Comparison of ENCODE assay signal across 8 mouse cellular contexts in genomic region chr7:143649769-143650346, GRCm38 (mm10). TPM values are rescaled to one million over a fixed set of nuclear protein-coding genes. Genes with fewer than 3 reads are reported as not detected.
DNase-seq lines count a peak whose midpoint lies in the region; ATAC-seq and TF ChIP-seq lines count a peak whose summit lies in the region.
"Not testable (repeated sequence)": the region's sequence is repeated elsewhere in the genome, so short reads cannot be mapped to it uniquely, and the experiment has no call there.

No protein-coding gene starts in this region.

- not testable (repeated sequence) for H3K9me3 ChIP-seq in embryonic facial prominence, embryonic 13.5 days; intestine, postnatal 0 days (ENCODE audit: control insufficient read depth); limb, embryonic 14.5 days (ENCODE audit: control insufficient read depth, low read length); stomach, postnatal 0 days (ENCODE audit: control insufficient read depth, low read length)
- peaks cover 16% of the 10 kb centered on the region; the same call in 1 of the 2 replicates for H3K9me3 ChIP-seq in hindbrain, embryonic 10.5 days

- not testable (repeated sequence) for H3K4me1 ChIP-seq in embryonic facial prominence, embryonic 13.5 days; hindbrain, embryonic 10.5 days (replicated peaks); intestine, postnatal 0 days (replicated peaks; ENCODE audit: control insufficient read depth, insufficient read depth, low read length); limb, embryonic 14.5 days (ENCODE audit: control insufficient read depth, insufficient read depth, low read length); stomach, postnatal 0 days (replicated peaks; ENCODE audit: control insufficient read depth, insufficient read depth)

- intact Hi-C loops in gastrocnemius, adult 2 months (cut with DNase I) = not testable (repeated sequence)

- not testable (repeated sequence) for DNase-seq in gastrocnemius, adult 2 months; hindbrain, embryonic 10.5 days (ENCODE audit: low spot score); limb, embryonic 14.5 days (ENCODE audit: low spot score); stomach, postnatal 0 days (ENCODE audit: low spot score)

- not testable (repeated sequence) for TF ChIP-seq EP300 in stomach, postnatal 0 days (optimal IDR thresholded peaks at IDR 0.05)

- not testable (repeated sequence) for H3K9ac ChIP-seq in embryonic facial prominence, embryonic 13.5 days; intestine, postnatal 0 days (ENCODE audit: low read depth, low read length); limb, embryonic 14.5 days (ENCODE audit: low read depth, low read length, severe bottlenecking); stomach, postnatal 0 days (ENCODE audit: low read length)

- not testable (repeated sequence) for H3K27me3 ChIP-seq in embryonic facial prominence, embryonic 13.5 days; hindbrain, embryonic 10.5 days (ENCODE audit: insufficient read depth, poor library complexity, severe bottlenecking); intestine, postnatal 0 days (replicated peaks; ENCODE audit: control insufficient read depth, insufficient read depth, low read length); limb, embryonic 14.5 days (ENCODE audit: control insufficient read depth, insufficient read depth, low read length); stomach, postnatal 0 days (ENCODE audit: control insufficient read depth, insufficient read depth, low read length)

- WGBS in embryonic facial prominence, embryonic 13.5 days = 54% methylated on average over 10 of the region's 10 CpGs
- 53% methylated on average over 10 of the region's 10 CpGs for WGBS in hindbrain, embryonic 10.5 days
- 54% methylated on average over 10 of the region's 10 CpGs for WGBS in intestine, postnatal 0 days
- 51% methylated on average over 10 of the region's 10 CpGs for WGBS in limb, embryonic 14.5 days
- 52% methylated on average over 10 of the region's 10 CpGs for WGBS in macrophage (ENCODE audit: missing documents)
- WGBS in stomach, postnatal 0 days = 51% methylated on average over 10 of the region's 10 CpGs

- ATAC-seq in embryonic facial prominence, embryonic 13.5 days (ENCODE audit: insufficient number of reproducible peaks, insufficient read depth, low FRiP score, low TSS enrichment, low read depth); intestine, postnatal 0 days; stomach, postnatal 0 days (ENCODE audit: low FRiP score, low TSS enrichment): not testable (repeated sequence)
- peak; percentile 20; the same call in 1 of the 2 replicates for ATAC-seq in limb, embryonic 14.5 days (ENCODE audit: low FRiP score, low read depth)
- ATAC-seq in monocyte, adult 5-6 weeks (replicated peaks; ENCODE audit: insufficient number of reproducible peaks, low FRiP score, low TSS enrichment, poor library complexity, severe bottlenecking) = peak; percentile 19; the same call in 1 of the 2 replicates

- H3K4me3 ChIP-seq in embryonic facial prominence, embryonic 13.5 days = peak overlapping the region; percentile 64
- H3K4me3 ChIP-seq in gastrocnemius, adult 2 months = peak overlapping the region; percentile 82
- peak overlapping the region; percentile 78 for H3K4me3 ChIP-seq in hindbrain, embryonic 10.5 days
- H3K4me3 ChIP-seq in intestine, postnatal 0 days (ENCODE audit: low read depth, low read length) = not testable (repeated sequence)
- H3K4me3 ChIP-seq in limb, embryonic 14.5 days (replicated peaks; ENCODE audit: low read length) = peak overlapping the region; percentile 63
- H3K4me3 ChIP-seq in macrophage (ENCODE audit: inconsistent target) = peak overlapping the region; percentile 65; the same call in 1 of the 2 replicates
- peak overlapping the region; percentile 55 for H3K4me3 ChIP-seq in stomach, postnatal 0 days (ENCODE audit: low read depth, low read length)

- not testable (repeated sequence) for TF ChIP-seq CTCF in gastrocnemius, adult 2 months (IDR thresholded peaks at IDR 0.05); intestine, postnatal 0 days (IDR thresholded peaks at IDR 0.05; ENCODE audit: low read depth); stomach, postnatal 0 days (IDR thresholded peaks at IDR 0.05; ENCODE audit: low read depth)

- H3K36me3 ChIP-seq in embryonic facial prominence, embryonic 13.5 days; hindbrain, embryonic 10.5 days; intestine, postnatal 0 days (ENCODE audit: control insufficient read depth, insufficient read depth); limb, embryonic 14.5 days (ENCODE audit: control insufficient read depth, insufficient read depth, low read length); macrophage (ENCODE audit: inconsistent target); stomach, postnatal 0 days (ENCODE audit: control insufficient read depth, insufficient read depth, low read length): not testable (repeated sequence)

- not testable (repeated sequence) for TF ChIP-seq POLR2A in limb, embryonic 14.5 days (IDR thresholded peaks at IDR 0.05; ENCODE audit: borderline replicate concordance, extremely low read depth, insufficient read depth, insufficient read length)

- H3K4me2 ChIP-seq in embryonic facial prominence, embryonic 13.5 days = peak overlapping the region; percentile 71
- H3K4me2 ChIP-seq in intestine, postnatal 0 days (replicated peaks; ENCODE audit: low read depth) = peak overlapping the region; percentile 94
- H3K4me2 ChIP-seq in limb, embryonic 14.5 days (replicated peaks; ENCODE audit: low read depth, low read length, severe bottlenecking) = peak overlapping the region; percentile 73; the same call in 1 of the 2 replicates
- H3K4me2 ChIP-seq in stomach, postnatal 0 days (replicated peaks; ENCODE audit: low read depth) = peak overlapping the region; percentile 88; the same call in 1 of the 2 replicates

- not testable (repeated sequence) for H3K27ac ChIP-seq in embryonic facial prominence, embryonic 13.5 days; gastrocnemius, adult 2 months; hindbrain, embryonic 10.5 days; intestine, postnatal 0 days (ENCODE audit: low read depth, low read length); limb, embryonic 14.5 days (replicated peaks; ENCODE audit: low read depth, low read length); macrophage; stomach, postnatal 0 days (replicated peaks)

- not testable (repeated sequence) for H3K79me2 ChIP-seq in macrophage (ENCODE audit: inconsistent target)

RNA-seq across cellular contexts. Expression of gene Tnfrsf22, which starts 0.4 kb away (rescaled TPM):
- 11.6 and 15.0 TPM in 2 replicates for polyA plus RNA-seq in embryonic facial prominence, embryonic 13.5 days (2015; fragmentation: Nextera tagmentation; extraction: Ambion mirVana)
- 1 to 10 TPM in 1 of 2 experiments, under 1 TPM in 1; 0.97 to 2.1 TPM for total RNA-seq in gastrocnemius, adult 2 months (2021)
- 8.3 and 9.7 TPM in 2 replicates for polyA plus RNA-seq in hindbrain, embryonic 10.5 days (2016; fragmentation: Nextera tagmentation; extraction: Ambion mirVana)
- polyA plus RNA-seq in intestine, postnatal 0 days (2015; fragmentation: Nextera tagmentation; extraction: Ambion mirVana) = 2.7 and 3.1 TPM in 2 replicates
- 20.5 and 24.4 TPM in 2 replicates for polyA plus RNA-seq in limb, embryonic 14.5 days (2012; rRNA removed)
- 10.7 and 13.0 TPM in 2 replicates for polyA plus RNA-seq in limb, embryonic 14.5 days (2014; fragmentation: Nextera tagmentation; extraction: Ambion mirVana)
- total RNA-seq in macrophage (2018; cell fraction: chromatin; rRNA removed) = 1 to 10 TPM in 14 of 26 experiments, under 1 TPM in 11, not detected in 1; 0.29 to 3.8 (median 1.3) TPM
- total RNA-seq in macrophage (2018; cell fraction: cytosol; rRNA removed) = 1 to 10 TPM; 1.5 to 4.4 (median 2.9) TPM
- total RNA-seq in macrophage (2018; cell fraction: nucleus; rRNA removed) = 10 to 100 TPM in 1 of 26 experiments, 1 to 10 TPM in 24, under 1 TPM in 1; 0.58 to 11.1 (median 2.1) TPM
- polyA plus RNA-seq in macrophage (2018) = 2.7 to 8.5 TPM (median 3.7 TPM) in 3 replicates
- 0.57 to 1.9 TPM (median 0.68 TPM) in 3 replicates for total RNA-seq in monocyte, adult 5-6 weeks (2017)
- polyA plus RNA-seq in stomach, postnatal 0 days (2015; fragmentation: Nextera tagmentation; extraction: Ambion mirVana) = 3.9 and 4.7 TPM in 2 replicates

RNA-seq across cellular contexts. Expression of gene Tnfrsf26, which starts 21.3 kb away (rescaled TPM):
- 0.46 and 0.65 TPM in 2 replicates for polyA plus RNA-seq in embryonic facial prominence, embryonic 13.5 days (2015; fragmentation: Nextera tagmentation; extraction: Ambion mirVana)
- under 1 TPM; 0.17 to 0.23 TPM for total RNA-seq in gastrocnemius, adult 2 months (2021)
- polyA plus RNA-seq in hindbrain, embryonic 10.5 days (2016; fragmentation: Nextera tagmentation; extraction: Ambion mirVana) = 0.18 and 0.31 TPM in 2 replicates
- polyA plus RNA-seq in intestine, postnatal 0 days (2015; fragmentation: Nextera tagmentation; extraction: Ambion mirVana) = 0.27 TPM in 2 replicates
- 0.35 and 0.51 TPM in 2 replicates for polyA plus RNA-seq in limb, embryonic 14.5 days (2012; rRNA removed)
- 0.54 and 0.61 TPM in 2 replicates for polyA plus RNA-seq in limb, embryonic 14.5 days (2014; fragmentation: Nextera tagmentation; extraction: Ambion mirVana)
- 10 to 100 TPM in 1 of 26 experiments, 1 to 10 TPM in 19, under 1 TPM in 6; 0.37 to 11.2 (median 1.9) TPM for total RNA-seq in macrophage (2018; cell fraction: chromatin; rRNA removed)
- total RNA-seq in macrophage (2018; cell fraction: cytosol; rRNA removed) = 10 to 100 TPM in 4 of 26 experiments, 1 to 10 TPM in 22; 3.6 to 12.1 (median 6.2) TPM
- 10 to 100 TPM in 6 of 26 experiments, 1 to 10 TPM in 20; 2.5 to 20.0 (median 7.6) TPM for total RNA-seq in macrophage (2018; cell fraction: nucleus; rRNA removed)
- 5.9 to 10.7 TPM (median 10.6 TPM) in 3 replicates for polyA plus RNA-seq in macrophage (2018)
- 4.9 to 8.9 TPM (median 8.1 TPM) in 3 replicates for total RNA-seq in monocyte, adult 5-6 weeks (2017)
- 0.13 and 0.17 TPM in 2 replicates for polyA plus RNA-seq in stomach, postnatal 0 days (2015; fragmentation: Nextera tagmentation; extraction: Ambion mirVana)

RNA-seq across cellular contexts. Expression of gene Tnfrsf23, which starts 35.8 kb away (rescaled TPM):
- 1.0 and 1.8 TPM in 2 replicates for polyA plus RNA-seq in embryonic facial prominence, embryonic 13.5 days (2015; fragmentation: Nextera tagmentation; extraction: Ambion mirVana)
- total RNA-seq in gastrocnemius, adult 2 months (2021) = 1 to 10 TPM; 3.0 to 4.1 TPM
- 0.30 and 0.50 TPM in 2 replicates for polyA plus RNA-seq in hindbrain, embryonic 10.5 days (2016; fragmentation: Nextera tagmentation; extraction: Ambion mirVana)
- polyA plus RNA-seq in intestine, postnatal 0 days (2015; fragmentation: Nextera tagmentation; extraction: Ambion mirVana) = 5.1 and 6.3 TPM in 2 replicates
- 5.5 TPM in 2 replicates for polyA plus RNA-seq in limb, embryonic 14.5 days (2012; rRNA removed)
- polyA plus RNA-seq in limb, embryonic 14.5 days (2014; fragmentation: Nextera tagmentation; extraction: Ambion mirVana) = 2.8 and 3.2 TPM in 2 replicates
- 10 to 100 TPM in 6 of 26 experiments, 1 to 10 TPM in 16, under 1 TPM in 4; 0.58 to 19.7 (median 4.6) TPM for total RNA-seq in macrophage (2018; cell fraction: chromatin; rRNA removed)
- total RNA-seq in macrophage (2018; cell fraction: cytosol; rRNA removed) = 10 to 100 TPM in 9 of 26 experiments, 1 to 10 TPM in 17; 3.5 to 15.1 (median 9.5) TPM
- 10 to 100 TPM in 6 of 26 experiments, 1 to 10 TPM in 20; 2.0 to 22.6 (median 6.8) TPM for total RNA-seq in macrophage (2018; cell fraction: nucleus; rRNA removed)
- 11.0 to 17.9 TPM (median 11.0 TPM) in 3 replicates for polyA plus RNA-seq in macrophage (2018)
- total RNA-seq in monocyte, adult 5-6 weeks (2017) = 0.58 to 1.1 TPM in 2 of 3 replicates, not detected in the other
- polyA plus RNA-seq in stomach, postnatal 0 days (2015; fragmentation: Nextera tagmentation; extraction: Ambion mirVana) = 2.9 and 4.0 TPM in 2 replicates

RNA-seq across cellular contexts. Expression of gene Cars, which starts 50.0 kb away (rescaled TPM):
- 59.2 and 61.8 TPM in 2 replicates for polyA plus RNA-seq in embryonic facial prominence, embryonic 13.5 days (2015; fragmentation: Nextera tagmentation; extraction: Ambion mirVana)
- total RNA-seq in gastrocnemius, adult 2 months (2021) = 10 to 100 TPM; 37.2 to 42.3 TPM
- polyA plus RNA-seq in hindbrain, embryonic 10.5 days (2016; fragmentation: Nextera tagmentation; extraction: Ambion mirVana) = 75.5 and 77.0 TPM in 2 replicates
- polyA plus RNA-seq in intestine, postnatal 0 days (2015; fragmentation: Nextera tagmentation; extraction: Ambion mirVana) = 19.3 and 21.1 TPM in 2 replicates
- polyA plus RNA-seq in limb, embryonic 14.5 days (2012; rRNA removed) = 35.9 and 48.0 TPM in 2 replicates
- polyA plus RNA-seq in limb, embryonic 14.5 days (2014; fragmentation: Nextera tagmentation; extraction: Ambion mirVana) = 48.9 and 55.8 TPM in 2 replicates
- total RNA-seq in macrophage (2018; cell fraction: chromatin; rRNA removed) = 100 to 1,000 TPM in 21 of 26 experiments, 10 to 100 TPM in 5; 67.4 to 340 (median 171) TPM
- 10 to 100 TPM; 21.0 to 92.9 (median 46.4) TPM for total RNA-seq in macrophage (2018; cell fraction: cytosol; rRNA removed)
- 100 to 1,000 TPM in 14 of 26 experiments, 10 to 100 TPM in 12; 39.8 to 217 (median 109) TPM for total RNA-seq in macrophage (2018; cell fraction: nucleus; rRNA removed)
- 22.1 to 22.6 TPM (median 22.5 TPM) in 3 replicates for polyA plus RNA-seq in macrophage (2018)
- 19.9 to 54.1 TPM (median 40.4 TPM) in 3 replicates for total RNA-seq in monocyte, adult 5-6 weeks (2017)
- polyA plus RNA-seq in stomach, postnatal 0 days (2015; fragmentation: Nextera tagmentation; extraction: Ambion mirVana) = 45.5 and 53.7 TPM in 2 replicates
